Mouse (Mus musculus): Measurements from ENCODE around the gene Acat1.

GRCm38 (mm10) chr9:53634796-53635195 lies 24.6 kb upstream of the Acat1 start:
- TF ChIP-seq CTCF (IDR thresholded peaks at IDR 0.05; ENCODE audit: low read depth, low read length), result no peak
- no peak for TF ChIP-seq GATA1 (IDR thresholded peaks at IDR 0.05; ENCODE audit: borderline replicate concordance, low read length)
- no peak for TF ChIP-seq TAL1 (conservative IDR thresholded peaks at IDR 0.05; ENCODE audit: low read depth, low read length)
- TF ChIP-seq POLR2AphosphoS5 (IDR thresholded peaks at IDR 0.05; ENCODE audit: insufficient replicate concordance, low read depth, low read length), result no peak

Data from G1E (cell line).